Mouse (Mus musculus) CD8-positive naive resting alpha-beta T cell, adult 2 months (primary cell): ENCODE measurements around the gene Fdx1l.
"Not testable (repeated sequence)": the region's sequence is repeated elsewhere in the genome, so short reads cannot be mapped to it uniquely, and the experiment has no call there.

Experiments
- DNase-seq, 2 experiments: peaks; one replicate each; pipeline ENCODE4 v3.0.0; 2022; ENCODE audit warnings: low read depth in 2 of 2, low spot score in 2 of 2

Gene Fdx1l

GRCm38 (mm10) chr9:21074173-21074572 lies 759 bp upstream of the Fdx1l start:
- no peak for DNase-seq

GRCm38 (mm10) chr9:21072641-21073040 lies 773 bp downstream of the Fdx1l start:
- DNase-seq, result no peak

GRCm38 (mm10) chr9:21067006-21067684 lies 6.3 kb downstream of the Fdx1l start, which contains the start of gene Zglp1:
Gene Zglp1, minus strand, starts transcription at chr9:21067093.
- DNase-seq, result no peak

GRCm38 (mm10) chr9:21062928-21063327 lies 10.5 kb downstream of the Fdx1l start:
- no peak for DNase-seq

- DNase-seq, result no peak
These were observed 21.8 kb downstream of the Fdx1l start for GRCm38 (mm10) chr9:21051578-21051977.

- no peak for DNase-seq
These were observed 28.2 kb downstream of the Fdx1l start for GRCm38 (mm10) chr9:21045235-21045634.

- DNase-seq, result not testable (repeated sequence)
These were observed 28.6 kb downstream of the Fdx1l start for GRCm38 (mm10) chr9:21044785-21045184.

- DNase-seq, result no peak
These were observed 29.9 kb downstream of the Fdx1l start for GRCm38 (mm10) chr9:21043563-21043962.

- DNase-seq, result no peak
These were observed 32.1 kb downstream of the Fdx1l start for GRCm38 (mm10) chr9:21041308-21041707.

GRCm38 (mm10) chr9:21039779-21040178 lies 33.6 kb downstream of the Fdx1l start:
- DNase-seq, result no peak

GRCm38 (mm10) chr9:21037481-21037891 lies 35.9 kb downstream of the Fdx1l start:
- no peak for DNase-seq

- no peak for DNase-seq
These were observed 36.7 kb downstream of the Fdx1l start for GRCm38 (mm10) chr9:21036666-21037065.

- no peak for DNase-seq
These were observed 37.3 kb downstream of the Fdx1l start for GRCm38 (mm10) chr9:21036161-21036560.

- DNase-seq, result no peak
These were observed 37.8 kb downstream of the Fdx1l start for GRCm38 (mm10) chr9:21035586-21035985.

GRCm38 (mm10) chr9:21034481-21035085 lies 38.8 kb downstream of the Fdx1l start:
- no peak for DNase-seq

GRCm38 (mm10) chr9:21033136-21033535 lies 40.3 kb downstream of the Fdx1l start:
- peak; percentile 65 to 82 for DNase-seq

- no peak for DNase-seq
These were observed 40.9 kb downstream of the Fdx1l start for GRCm38 (mm10) chr9:21032491-21032890.

- peak in 1 of 2 experiments; percentile 32 for DNase-seq
These were observed 41.5 kb downstream of the Fdx1l start, which contains the start of gene Icam5 for GRCm38 (mm10) chr9:21031896-21032351. Gene Icam5, plus strand, starts transcription at chr9:21032073.

- DNase-seq, result peak in 1 of 2 experiments; percentile 60
These were observed 42.0 kb downstream of the Fdx1l start for GRCm38 (mm10) chr9:21031251-21031895.

GRCm38 (mm10) chr9:21030781-21031250 lies 42.6 kb downstream of the Fdx1l start:
- peak; percentile 80 to 89 for DNase-seq

- peak in 1 of 2 experiments; percentile 26 for DNase-seq
These were observed 43.3 kb downstream of the Fdx1l start for GRCm38 (mm10) chr9:21030055-21030600.
